In genomic region chr17:8371834-8372233, GRCm38 (mm10) we compare ENCODE assay signal across 8 mouse cellular contexts. TPM values are rescaled to one million over a fixed set of nuclear protein-coding genes. Genes with fewer than 3 reads are reported as not detected.
DNase-seq lines count a peak whose midpoint lies in the region; TF ChIP-seq lines count a peak whose summit lies in the region.

No protein-coding gene starts in this region.

- TF ChIP-seq CTCF in spleen, adult 2 months (IDR thresholded peaks at IDR 0.05; ENCODE audit: extremely low read depth, insufficient read depth, insufficient read length, insufficient replicate concordance), result no peak

- WGBS in midbrain, embryonic 10.5 days, result under 1% methylated on average over 7 of the region's 7 CpGs
- 1% methylated on average over 7 of the region's 7 CpGs for WGBS in spleen, adult 2 months

- H3K4me1 ChIP-seq in midbrain, embryonic 10.5 days, result peaks cover 79% of the 10 kb centered on the region
- H3K4me1 ChIP-seq in spleen, adult 2 months (ENCODE audit: control insufficient read depth, insufficient read depth, insufficient read length), result peaks cover 2% of the 10 kb centered on the region; the same call in 1 of the 2 replicates

- H3K9me3 ChIP-seq in midbrain, embryonic 10.5 days (replicated peaks), result no peaks in the 10 kb centered on the region

- H3K27me3 ChIP-seq in midbrain, embryonic 10.5 days (ENCODE audit: low read depth, poor library complexity, severe bottlenecking), result no peaks in the 10 kb centered on the region
- no peaks in the 10 kb centered on the region for H3K27me3 ChIP-seq in spleen, adult 2 months (ENCODE audit: control insufficient read depth, insufficient read depth, low read length)

- TF ChIP-seq POLR2A in spleen, adult 2 months (IDR thresholded peaks at IDR 0.05; ENCODE audit: low read depth, low read length), result no peak

- intact Hi-C loops in left cerebral cortex, postnatal 36 days (cut with DNase I), result loop anchor here (2.0 kb wide), 2 partner anchors 55 to 107 kb away; no protein-coding TSS in a partner anchor

- H3K27ac ChIP-seq in midbrain, embryonic 10.5 days (replicated peaks), result peak overlapping the region; percentile 92
- H3K27ac ChIP-seq in spleen, adult 2 months (ENCODE audit: insufficient read depth, low read length), result no peak overlapping the region

- peak; percentile 95 for DNase-seq in 416B (ENCODE audit: low read depth)
- DNase-seq in adrenal gland, adult 2 months, result peak; percentile 37
- peak; percentile 90 for DNase-seq in embryo, embryonic 9.5 days (ENCODE audit: extremely low spot score)
- DNase-seq in heart, adult 18-20 months, result peak; percentile 53 to 65
- peak; percentile 41 for DNase-seq in kidney, adult 11 months
- peak; percentile 79 to 82 for DNase-seq in left cerebral cortex, postnatal 36 days (ENCODE audit: low spot score in 2 of 2)
- DNase-seq in midbrain, embryonic 10.5 days (ENCODE audit: low spot score), result peak; percentile 91
- DNase-seq in spleen, adult 2 months (ENCODE audit: low read depth in 1 of 2, low spot score in 2 of 2), result peak; percentile 15 to 35

- peak overlapping the region; percentile 52 for H3K4me3 ChIP-seq in midbrain, embryonic 10.5 days
- peak overlapping the region; percentile 34; the same call in 1 of the 2 replicates for H3K4me3 ChIP-seq in spleen, adult 2 months (ENCODE audit: extremely low read depth, insufficient read depth, insufficient read length)

- H3K36me3 ChIP-seq in midbrain, embryonic 10.5 days, result no peaks in the 10 kb centered on the region
- H3K36me3 ChIP-seq in spleen, adult 2 months (ENCODE audit: control insufficient read depth, insufficient read depth, low read length), result no peaks in the 10 kb centered on the region

RNA-seq across cellular contexts. Expression of gene T2, which starts 16.0 kb away (rescaled TPM):
- total RNA-seq in adrenal gland, adult 2 months (2021), result not detected
- not detected in 2 replicates for polyA plus RNA-seq in adrenal gland, adult 2 months (2012; rRNA removed)
- under 1 TPM; 0.59 to 0.65 TPM for total RNA-seq in heart, adult 18-20 months (2021)
- total RNA-seq in left cerebral cortex, postnatal 36 days (2021), result under 1 TPM; 0.32 to 0.68 TPM
- 0.43 and 0.46 TPM in 2 replicates for polyA plus RNA-seq in midbrain, embryonic 10.5 days (2016; fragmentation: Nextera tagmentation; extraction: Ambion mirVana)
- polyA plus RNA-seq in spleen, adult 2 months (2012; rRNA removed), result not detected in 2 replicates

RNA-seq across cellular contexts. Expression of gene Prr18, which starts 34.6 kb away (rescaled TPM):
- total RNA-seq in adrenal gland, adult 2 months (2021), result under 1 TPM; 0.14 to 0.49 TPM
- polyA plus RNA-seq in adrenal gland, adult 2 months (2012; rRNA removed), result 0.25 and 0.38 TPM in 2 replicates
- under 1 TPM; 0.25 to 0.26 TPM for total RNA-seq in heart, adult 18-20 months (2021)
- 10 to 100 TPM; 14.4 to 23.3 TPM for total RNA-seq in left cerebral cortex, postnatal 36 days (2021)
- 0.73 and 0.86 TPM in 2 replicates for polyA plus RNA-seq in midbrain, embryonic 10.5 days (2016; fragmentation: Nextera tagmentation; extraction: Ambion mirVana)
- polyA plus RNA-seq in spleen, adult 2 months (2012; rRNA removed), result 0.28 and 0.42 TPM in 2 replicates

Comparison
In these comparisons a context has a peak if more than half of its experiments do, and no peak if none do; other contexts are left out.
1. DNase-seq: peak in every context shown above with its lines; median percentile 95 in 416B; 91 in midbrain, embryonic 10.5 days; 90 in embryo, embryonic 9.5 days; 80 in left cerebral cortex, postnatal 36 days; 59 in heart, adult 18-20 months; 41 in kidney, adult 11 months; 37 in adrenal gland, adult 2 months; 25 in spleen, adult 2 months.
2. RNA of gene Prr18, which starts 34.6 kb away (total RNA-seq): 14.4 to 23.3 TPM in left cerebral cortex, postnatal 36 days; 0.14 to 0.49 TPM in adrenal gland, adult 2 months and 0.25 to 0.26 TPM in heart, adult 18-20 months; every median in the first group is over 10 times any median in the second.